Mouse (Mus musculus) ES-Bruce4 (cell line): ENCODE measurements around the gene Rundc3a.

Source experiments
- CTCF ChIP-seq: IDR thresholded peaks from one replicate; pipeline ENCODE4 v1.8.1; 2011; ENCODE audit warnings: low read depth, low read length
- EP300 ChIP-seq: IDR thresholded peaks from 2 replicates; pipeline ENCODE4 v1.6.1; 2011; ENCODE audit warnings: low read depth, low read length; ENCODE audit not compliant: insufficient read depth
- POLR2A ChIP-seq: IDR thresholded peaks from one replicate; pipeline ENCODE4 v1.8.1; 2011; ENCODE audit warnings: low read length; ENCODE audit not compliant: insufficient read depth

- TF ChIP-seq CTCF (no peak), POLR2A (no peak), EP300 (no peak)
Observed at GRCm38 (mm10) chr11:102363623-102364022, 29.6 kb upstream of the Rundc3a start.
